Mouse (Mus musculus): ENCODE results near the gene Trarg1.
"Not testable (repeated sequence)": the region's sequence is repeated elsewhere in the genome, so short reads cannot be mapped to it uniquely, and the experiment has no call there.

- TF ChIP-seq POLR2A (IDR thresholded peaks at IDR 0.05; ENCODE audit: insufficient read depth, low read length); EP300 (IDR thresholded peaks at IDR 0.05; ENCODE audit: insufficient read depth, low read depth, low read length): not testable (repeated sequence)
Measured at GRCm38 (mm10) chr11:76679508-76679907, at the start of gene Trarg1.

Data from ES-Bruce4 (cell line).